Mouse (Mus musculus) liver, postnatal 0 days (tissue): ENCODE data around the gene Krtap17-1.

Experiments used
- CTCF ChIP-seq: sonication (generic); IDR thresholded peaks from 2 replicates; pipeline ENCODE4 v1.5.1; 2016; ENCODE audit warnings: antibody characterized with exemption, low read depth
- EP300 ChIP-seq: IDR thresholded peaks from 2 replicates; pipeline ENCODE4 v1.6.1; 2016; ENCODE audit warnings: antibody characterized with exemption, low read depth, mild to moderate bottlenecking

DNA sequence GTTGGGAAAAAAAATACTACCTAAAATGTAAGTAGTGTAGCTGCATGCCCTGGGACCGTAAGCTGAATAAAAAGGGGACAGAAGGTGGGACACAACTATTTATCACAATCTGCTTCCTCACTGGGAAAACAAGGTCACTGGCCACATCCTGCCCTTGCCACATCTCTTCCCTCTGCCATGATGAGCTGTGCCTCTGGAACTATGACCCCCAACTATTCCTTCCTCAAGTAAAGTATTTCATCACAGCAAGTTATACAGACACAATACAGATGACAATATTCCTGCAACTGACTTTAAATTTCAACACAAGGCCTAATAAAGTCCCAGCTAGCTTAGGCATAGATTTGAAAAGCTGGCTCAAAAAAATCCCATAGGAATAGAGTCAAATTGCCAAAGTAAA, 25.7 kb upstream of the Krtap17-1 start:
- TF ChIP-seq CTCF (no peak), EP300 (no peak)
